ENCODE assay signal across 13 mouse cellular contexts in genomic region chr2:4099777-4100104, GRCm38 (mm10).
A peak's percentile ranks its signal among the peaks of the same experiment; 100 is the strongest.
DNase-seq lines count a peak whose midpoint lies in the region; ATAC-seq lines count a peak whose summit lies in the region.
"Had no signal": no experiment of that assay in that cellular context is flagged by ENCODE, and none has a peak within 500 bp of the region (broad histone marks: within the 10 kb centered on the region; RNA-seq: fewer than 3 reads in every experiment).

No protein-coding gene starts in this region.

- no peak for ATAC-seq in heart, embryonic 12.5 days (ENCODE audit: insufficient number of reproducible peaks, low FRiP score)
- no peak for ATAC-seq in forebrain, embryonic 16.5 days
- peak; percentile 46; the same call in 1 of the 2 replicates for ATAC-seq in hindbrain, embryonic 16.5 days
- peak; percentile 63 for ATAC-seq in neural tube, embryonic 12.5 days (ENCODE audit: low FRiP score, low read depth)
- ATAC-seq in erythroid progenitor cell, adult 5-6 weeks (replicated peaks; ENCODE audit: low FRiP score, poor library complexity, severe bottlenecking), result no peak
- ATAC-seq: lung, postnatal 0 days had no signal

- H3K4me3 ChIP-seq in heart, embryonic 12.5 days, result no peak overlapping the region
- no peak overlapping the region for H3K4me3 ChIP-seq in forebrain, embryonic 16.5 days (replicated peaks; ENCODE audit: low read length)
- no peak overlapping the region for H3K4me3 ChIP-seq in hindbrain, embryonic 16.5 days (ENCODE audit: low read length)
- no peak overlapping the region for H3K4me3 ChIP-seq in neural tube, embryonic 12.5 days
- H3K4me3 ChIP-seq: heart, embryonic 13.5 days; liver, embryonic 15.5 days; megakaryocyte, embryonic 14.5 days had no signal

- no peaks in the 10 kb centered on the region for H3K9me3 ChIP-seq in heart, embryonic 12.5 days (replicated peaks)
- no peaks in the 10 kb centered on the region for H3K9me3 ChIP-seq in forebrain, embryonic 16.5 days (ENCODE audit: control insufficient read depth, low read length)
- no peaks in the 10 kb centered on the region for H3K9me3 ChIP-seq in hindbrain, embryonic 16.5 days (ENCODE audit: control insufficient read depth, low read length)
- no peaks in the 10 kb centered on the region for H3K9me3 ChIP-seq in neural tube, embryonic 12.5 days
- H3K9me3 ChIP-seq: heart, embryonic 13.5 days; liver, embryonic 15.5 days had no signal

- no peak overlapping the region for H3K9ac ChIP-seq in heart, embryonic 12.5 days
- H3K9ac ChIP-seq in forebrain, embryonic 16.5 days (replicated peaks; ENCODE audit: low read depth, low read length), result no peak overlapping the region
- no peak overlapping the region for H3K9ac ChIP-seq in hindbrain, embryonic 16.5 days (ENCODE audit: low read depth, low read length)
- no peak overlapping the region for H3K9ac ChIP-seq in neural tube, embryonic 12.5 days
- H3K9ac ChIP-seq: heart, embryonic 13.5 days; liver, embryonic 15.5 days had no signal

- H3K4me2 ChIP-seq in heart, embryonic 12.5 days, result no peak overlapping the region
- H3K4me2 ChIP-seq in forebrain, embryonic 16.5 days (ENCODE audit: low read length), result no peak overlapping the region
- no peak overlapping the region for H3K4me2 ChIP-seq in hindbrain, embryonic 16.5 days (ENCODE audit: low read length)
- no peak overlapping the region for H3K4me2 ChIP-seq in neural tube, embryonic 12.5 days (replicated peaks)
- H3K4me2 ChIP-seq: heart, embryonic 13.5 days; liver, embryonic 15.5 days had no signal

- peak; percentile 13 for DNase-seq in heart, adult 11 months
- no peak for DNase-seq in urinary bladder, adult 2 months (ENCODE audit: low spot score)
- no peak for DNase-seq in right cerebral cortex, adult 18-20 months
- DNase-seq: kidney, adult 11 months had no signal

- H3K27me3 ChIP-seq in heart, embryonic 12.5 days (replicated peaks), result no peaks in the 10 kb centered on the region
- H3K27me3 ChIP-seq in forebrain, embryonic 16.5 days (replicated peaks; ENCODE audit: control insufficient read depth, insufficient read depth, low read length), result no peaks in the 10 kb centered on the region
- H3K27me3 ChIP-seq in hindbrain, embryonic 16.5 days (replicated peaks; ENCODE audit: control insufficient read depth, insufficient read depth, low read length), result no peaks in the 10 kb centered on the region
- no peaks in the 10 kb centered on the region for H3K27me3 ChIP-seq in neural tube, embryonic 12.5 days (replicated peaks)
- H3K27me3 ChIP-seq: heart, embryonic 13.5 days; liver, embryonic 15.5 days; megakaryocyte, embryonic 14.5 days had no signal

- no peaks in the 10 kb centered on the region for H3K4me1 ChIP-seq in heart, embryonic 12.5 days (replicated peaks)
- H3K4me1 ChIP-seq in forebrain, embryonic 16.5 days (replicated peaks; ENCODE audit: control insufficient read depth, insufficient read depth, low read length), result peaks cover 23% of the 10 kb centered on the region
- peaks cover 13% of the 10 kb centered on the region for H3K4me1 ChIP-seq in hindbrain, embryonic 16.5 days (ENCODE audit: control insufficient read depth, insufficient read depth, low read depth, low read length)
- H3K4me1 ChIP-seq in neural tube, embryonic 12.5 days, result peaks cover 10% of the 10 kb centered on the region
- H3K4me1 ChIP-seq: heart, embryonic 13.5 days; liver, embryonic 15.5 days; megakaryocyte, embryonic 14.5 days had no signal

- no peak overlapping the region for H3K27ac ChIP-seq in heart, embryonic 12.5 days (ENCODE audit: poor library complexity, severe bottlenecking)
- H3K27ac ChIP-seq in forebrain, embryonic 16.5 days (ENCODE audit: low read length), result peak overlapping the region; percentile 2
- no peak overlapping the region for H3K27ac ChIP-seq in hindbrain, embryonic 16.5 days (ENCODE audit: low read depth, low read length)
- no peak overlapping the region for H3K27ac ChIP-seq in neural tube, embryonic 12.5 days
- H3K27ac ChIP-seq: heart, embryonic 13.5 days; liver, embryonic 15.5 days had no signal

- H3K36me3 ChIP-seq in heart, embryonic 12.5 days, result no peaks in the 10 kb centered on the region
- H3K36me3 ChIP-seq in forebrain, embryonic 16.5 days (ENCODE audit: control insufficient read depth, insufficient read depth), result no peaks in the 10 kb centered on the region
- H3K36me3 ChIP-seq in hindbrain, embryonic 16.5 days (ENCODE audit: control insufficient read depth, insufficient read depth, low read length), result no peaks in the 10 kb centered on the region
- no peaks in the 10 kb centered on the region for H3K36me3 ChIP-seq in neural tube, embryonic 12.5 days
- H3K36me3 ChIP-seq: heart, embryonic 13.5 days; liver, embryonic 15.5 days had no signal

Comparison
In these comparisons a context has a peak if more than half of its experiments do, and no peak if none do; other contexts are left out.
1. ATAC-seq: peak in hindbrain, embryonic 16.5 days (single experiment) and neural tube, embryonic 12.5 days (single experiment); none in heart, embryonic 12.5 days (single experiment), forebrain, embryonic 16.5 days (single experiment) and erythroid progenitor cell, adult 5-6 weeks (single experiment).